Mouse (Mus musculus): ENCODE measurements at regions not wholly inside any gene's neighbourhood (a gene's known extent, or its start where the extent isn't known, plus 50 kb on each side); places are given as distances from the start of the nearest gene placed in this dataset.
A peak's percentile ranks its signal among the peaks of the same experiment; 100 is the strongest.

- DNase-seq (ENCODE audit: low spot score), result peak; percentile 53
Measured at GRCm38 (mm10) chr13:28697796-28698678, 255.5 kb downstream of the Sox4 start.

- no peak for DNase-seq (ENCODE audit: low spot score)
Measured at GRCm38 (mm10) chr13:28693078-28693477, 260.4 kb downstream of the Sox4 start.

- no peak for DNase-seq (ENCODE audit: low spot score)
Measured at GRCm38 (mm10) chr13:28692587-28692986, 260.9 kb downstream of the Sox4 start.

GRCm38 (mm10) chr13:28690511-28691160, 262.9 kb downstream of the Sox4 start:
- peak; percentile 72 for DNase-seq (ENCODE audit: low spot score)

- no peak for DNase-seq (ENCODE audit: low spot score)
Measured at GRCm38 (mm10) chr13:28687838-28688237, 265.7 kb downstream of the Sox4 start.

GRCm38 (mm10) chr13:28684311-28684710, 269.2 kb downstream of the Sox4 start:
- DNase-seq (ENCODE audit: low spot score), result no peak

GRCm38 (mm10) chr13:28680266-28680665, 273.2 kb downstream of the Sox4 start:
- DNase-seq (ENCODE audit: low spot score), result no peak

- DNase-seq (ENCODE audit: low spot score), result no peak
Measured at GRCm38 (mm10) chr13:28673622-28674021, 279.9 kb downstream of the Sox4 start.

- no peak for DNase-seq (ENCODE audit: low spot score)
Measured at GRCm38 (mm10) chr13:28671543-28671942, 282.0 kb downstream of the Sox4 start.

- no peak for DNase-seq (ENCODE audit: low spot score)
Measured at GRCm38 (mm10) chr13:28669832-28670585, 283.5 kb downstream of the Sox4 start.

- peak; percentile 78 for DNase-seq (ENCODE audit: low spot score)
Measured at GRCm38 (mm10) chr13:28666832-28667231, 286.7 kb downstream of the Sox4 start.

GRCm38 (mm10) chr13:28665150-28665549, 288.4 kb downstream of the Sox4 start:
- DNase-seq (ENCODE audit: low spot score), result no peak

GRCm38 (mm10) chr13:28664698-28665097, 288.8 kb downstream of the Sox4 start:
- DNase-seq (ENCODE audit: low spot score), result no peak

- DNase-seq (ENCODE audit: low spot score), result peak; percentile 70
Measured at GRCm38 (mm10) chr13:28663950-28664681, 289.4 kb downstream of the Sox4 start.

GRCm38 (mm10) chr13:28663459-28663858, 290.1 kb downstream of the Sox4 start:
- DNase-seq (ENCODE audit: low spot score), result peak; percentile 76

GRCm38 (mm10) chr13:28662316-28662752, 291.2 kb downstream of the Sox4 start:
- no peak for DNase-seq (ENCODE audit: low spot score)

GRCm38 (mm10) chr13:28660151-28660550, 293.4 kb downstream of the Sox4 start:
- no peak for DNase-seq (ENCODE audit: low spot score)

- no peak for DNase-seq (ENCODE audit: low spot score)
Measured at GRCm38 (mm10) chr13:28658652-28659051, 294.9 kb downstream of the Sox4 start.

GRCm38 (mm10) chr13:28654883-28655282, 298.6 kb downstream of the Sox4 start:
- no peak for DNase-seq (ENCODE audit: low spot score)

- DNase-seq (ENCODE audit: low spot score), result no peak
Measured at GRCm38 (mm10) chr13:28653362-28653761, 300.2 kb downstream of the Sox4 start.

- no peak for DNase-seq (ENCODE audit: low spot score)
Measured at GRCm38 (mm10) chr13:28651810-28652209, 301.7 kb downstream of the Sox4 start.

GRCm38 (mm10) chr13:28645881-28646280, 307.6 kb downstream of the Sox4 start:
- no peak for DNase-seq (ENCODE audit: low spot score)
